Comparison of ENCODE assay signal across 9 mouse cellular contexts in the genomic region with DNA sequence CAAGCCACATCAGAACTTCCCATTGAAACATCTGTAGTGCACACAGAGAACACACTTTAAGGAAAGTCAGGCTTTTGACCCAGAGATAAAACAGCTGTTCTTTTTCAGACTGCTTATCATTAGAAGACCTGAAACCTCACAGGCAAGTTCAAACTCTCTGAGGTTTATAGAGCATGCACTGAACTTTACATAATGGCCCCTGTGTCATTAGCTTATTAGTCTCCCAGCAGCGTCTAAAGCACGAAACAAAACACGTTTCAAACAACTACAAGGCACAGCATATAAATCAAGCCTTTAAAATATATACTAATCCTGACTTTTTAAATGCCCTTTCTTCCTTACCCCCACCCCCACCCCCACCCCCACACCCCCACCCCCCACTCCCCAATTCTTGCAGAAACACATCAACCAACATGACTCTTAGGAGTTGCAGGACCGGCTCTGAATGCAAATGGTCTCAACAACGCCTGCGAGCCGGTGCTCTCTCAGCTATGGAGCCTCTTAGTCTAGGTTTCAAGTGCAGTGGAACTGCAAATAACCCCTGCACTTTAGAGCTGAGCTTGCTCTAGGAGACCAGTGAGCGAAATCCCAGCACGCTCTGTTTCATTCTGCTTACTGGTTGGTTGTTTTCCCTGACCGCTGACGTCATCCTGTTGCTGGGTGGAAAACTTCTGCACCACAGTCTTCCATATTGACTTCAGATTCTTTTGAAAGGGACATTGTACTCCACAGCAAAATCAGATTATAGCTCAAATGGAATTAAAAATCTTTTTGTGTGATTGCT. TPM values are rescaled to one million over a fixed set of nuclear protein-coding genes. Genes with fewer than 3 reads are reported as not detected.
DNase-seq lines count a peak whose midpoint lies in the region; ATAC-seq and TF ChIP-seq lines count a peak whose summit lies in the region.
"Had no signal": no experiment of that assay in that cellular context is flagged by ENCODE, and none has a peak within 500 bp of the region (broad histone marks: within the 10 kb centered on the region; RNA-seq: fewer than 3 reads in every experiment).

No protein-coding gene starts in this region.

- 9% methylated on average over 11 of the region's 11 CpGs for WGBS in kidney, embryonic 15.5 days

- no peak overlapping the region for H3K27ac ChIP-seq in CH12.LX (ENCODE audit: insufficient read depth, low read depth)
- H3K27ac ChIP-seq in kidney, embryonic 15.5 days, result peak overlapping the region; percentile 87
- H3K27ac ChIP-seq: macrophage had no signal

- in situ Hi-C loops in CH12.LX (cut with MboI; ENCODE audit: low pct_ligation_motif_present, low pct_unique_long_range_greater_than_20kb, low sequenced_read_pairs), result no loop called here

- no peak for TF ChIP-seq RAD21 in CH12.LX (IDR thresholded peaks at IDR 0.05; ENCODE audit: low read depth, low read length)

- H3K4me3 ChIP-seq in CH12.LX (replicated peaks in 1 of 3; ENCODE audit: low read depth in 2 of 3, low read length in 2 of 3, poor library complexity in 1 of 3), result no peak overlapping the region
- no peak overlapping the region for H3K4me3 ChIP-seq in kidney, embryonic 15.5 days (replicated peaks)

- peak; percentile 44 for DNase-seq in adrenal gland, postnatal 10 days
- DNase-seq in adrenal gland, adult 2 months, result no peak
- no peak for DNase-seq in CH12.LX (ENCODE audit: extremely low read depth)
- DNase-seq in frontal cortex, postnatal 36 days (ENCODE audit: low spot score in 2 of 2), result peak; percentile 12 to 28
- peak; percentile 72 to 79 for DNase-seq in lung, adult 18-20 months
- peak; percentile 40 for DNase-seq in right cerebral cortex, postnatal 14 days
- DNase-seq in thymus, postnatal 25 days, result no peak

- dilution Hi-C loops in CH12.LX (cut with MboI; ENCODE audit: extremely low pct_ligation_motif_present, extremely low pct_unique_long_range_greater_than_20kb, low sequenced_read_pairs), result no loop called here

- peaks cover 6 to 56% of the 10 kb centered on the region in 2 experiments for H3K4me1 ChIP-seq in CH12.LX (ENCODE audit: control insufficient read depth in 1 of 2, insufficient read depth in 2 of 2)
- H3K4me1 ChIP-seq in kidney, embryonic 15.5 days, result peaks cover 47% of the 10 kb centered on the region

- H3K79me2 ChIP-seq in CH12.LX (replicated peaks; ENCODE audit: control insufficient read depth, extremely low read depth, insufficient read depth, poor library complexity, severe bottlenecking), result no peaks in the 10 kb centered on the region

- peak; percentile 94 for ATAC-seq in kidney, embryonic 15.5 days (replicated peaks; ENCODE audit: low FRiP score)

- no peak for TF ChIP-seq POLR2A in CH12.LX (IDR thresholded peaks at IDR 0.05; ENCODE audit: low read depth, low read length)

- no peaks in the 10 kb centered on the region for H3K36me3 ChIP-seq in CH12.LX (replicated peaks in 1 of 2; ENCODE audit: control insufficient read depth in 1 of 2, insufficient read depth in 1 of 2, low read length in 1 of 2)
- H3K36me3 ChIP-seq in kidney, embryonic 15.5 days, result no peaks in the 10 kb centered on the region

- H3K9me3 ChIP-seq in CH12.LX (replicated peaks; ENCODE audit: low read length), result no peaks in the 10 kb centered on the region
- no peaks in the 10 kb centered on the region for H3K9me3 ChIP-seq in kidney, embryonic 15.5 days (replicated peaks)

- no peak for TF ChIP-seq CTCF in CH12.LX (conservative IDR thresholded peaks at IDR 0.05 in 1 of 2, IDR thresholded peaks at IDR 0.05 in 1 of 2; ENCODE audit: low read depth in 2 of 2, low read length in 2 of 2)

- H3K27me3 ChIP-seq in CH12.LX (replicated peaks), result peaks cover under 1% of the 10 kb centered on the region
- no peaks in the 10 kb centered on the region for H3K27me3 ChIP-seq in kidney, embryonic 15.5 days

- 0 out of 2 replicates have a peak overlapping the region, but pooled peaks have one; percentile 13 for H3K4me2 ChIP-seq in CH12.LX (ENCODE audit: insufficient read depth, low read depth, poor library complexity, severe bottlenecking)
- H3K4me2 ChIP-seq in kidney, embryonic 15.5 days, result peak overlapping the region; percentile 42

- no peak overlapping the region for H3K9ac ChIP-seq in CH12.LX (ENCODE audit: insufficient read depth, low read depth)
- H3K9ac ChIP-seq in kidney, embryonic 15.5 days, result no peak overlapping the region

- no peak for TF ChIP-seq EP300 in CH12.LX (IDR thresholded peaks at IDR 0.05; ENCODE audit: low read length)

TF ChIP-seq in CH12.LX, 34 proteins besides CTCF, POLR2A, EP300 and RAD21:
- TF ChIP-seq BHLHE40 (IDR thresholded peaks at IDR 0.05; ENCODE audit: low read depth, low read length) (no peak), TBP (conservative IDR thresholded peaks at IDR 0.05; ENCODE audit: low read depth, low read length) (no peak), JUN (IDR thresholded peaks at IDR 0.05; ENCODE audit: insufficient read depth, low read depth, low read length) (peak; percentile 59; the same call in 1 of the 2 replicates), CHD2 (IDR thresholded peaks at IDR 0.05; ENCODE audit: low read length) (no peak), RCOR1 (conservative IDR thresholded peaks at IDR 0.05; ENCODE audit: low read depth, low read length) (no peak), E2F4 (IDR thresholded peaks at IDR 0.05; ENCODE audit: insufficient replicate concordance, low read depth, low read length) (no peak), PAX5 (IDR thresholded peaks at IDR 0.05; ENCODE audit: low read length) (no peak), JUND (conservative IDR thresholded peaks at IDR 0.05; ENCODE audit: low read depth, low read length) (peak; percentile 24; the same call in 1 of the 2 replicates), MYC (IDR thresholded peaks at IDR 0.05; ENCODE audit: low read depth, low read length) (no peak), SMC3 (IDR thresholded peaks at IDR 0.05; ENCODE audit: low read depth, low read length) (no peak), ZNF384 (IDR thresholded peaks at IDR 0.05; ENCODE audit: low read depth, low read length) (no peak), ZKSCAN1 (IDR thresholded peaks at IDR 0.05; ENCODE audit: borderline replicate concordance, low read depth, low read length) (no peak), UBTF (IDR thresholded peaks at IDR 0.05; ENCODE audit: low read depth, low read length) (no peak)

RNA-seq across cellular contexts. Expression of gene Sesn3, which starts 28.7 kb away (rescaled TPM):
- 10 to 100 TPM; 37.0 to 40.6 TPM for total RNA-seq in adrenal gland, postnatal 10 days (2021)
- 10 to 100 TPM; 58.8 to 65.1 TPM for total RNA-seq in adrenal gland, adult 2 months (2021)
- polyA plus RNA-seq in adrenal gland, adult 2 months (2012; rRNA removed), result 16.1 and 19.4 TPM in 2 replicates
- 3.8 and 4.6 TPM in 2 replicates for total RNA-seq in CH12.LX (2012; rRNA removed)
- total RNA-seq in CH12.LX (2014; rRNA removed), result 3.9 TPM in 2 replicates
- polyA plus RNA-seq in CH12.LX (2012; ENCODE audit: insufficient read length, low read depth), result 14.3 and 16.1 TPM in 2 replicates
- polyA plus RNA-seq in kidney, embryonic 15.5 days (2015; fragmentation: Nextera tagmentation; extraction: Ambion mirVana), result 20.9 and 21.7 TPM in 2 replicates

Comparison
In these comparisons a context has a peak if more than half of its experiments do, and no peak if none do; other contexts are left out.
1. DNase-seq: peak in adrenal gland, postnatal 10 days (single experiment), frontal cortex, postnatal 36 days (2 of 2), lung, adult 18-20 months (2 of 2) and right cerebral cortex, postnatal 14 days (single experiment); none in adrenal gland, adult 2 months (single experiment), CH12.LX (single experiment) and thymus, postnatal 25 days (single experiment).
2. RNA of gene Sesn3, which starts 28.7 kb away (total RNA-seq): 58.8 to 65.1 TPM in adrenal gland, adult 2 months and 37.0 to 40.6 TPM in adrenal gland, postnatal 10 days; 3.8 to 4.6 TPM in CH12.LX; every median in the first group is over 4 times any median in the second.